ENCODE assay signal across 22 mouse cellular contexts in genomic region chr2:78173784-78174183, GRCm38 (mm10).
A peak's percentile ranks its signal among the peaks of the same experiment; 100 is the strongest.
DNase-seq lines count a peak whose midpoint lies in the region; ATAC-seq and TF ChIP-seq lines count a peak whose summit lies in the region.
"Had no signal": no experiment of that assay in that cellular context is flagged by ENCODE, and none has a peak within 500 bp of the region (broad histone marks: within the 10 kb centered on the region; RNA-seq: fewer than 3 reads in every experiment).

No protein-coding gene starts in this region.

- H3K9ac ChIP-seq in liver, embryonic 12.5 days = no peak overlapping the region
- H3K9ac ChIP-seq in liver, postnatal 0 days (replicated peaks) = no peak overlapping the region
- no peak overlapping the region for H3K9ac ChIP-seq in liver, embryonic 14.5 days (replicated peaks)
- no peak overlapping the region for H3K9ac ChIP-seq in hindbrain, embryonic 14.5 days
- H3K9ac ChIP-seq: embryonic facial prominence, embryonic 13.5 days; embryonic facial prominence, embryonic 15.5 days; forebrain, embryonic 12.5 days had no signal

- 50% methylated on average over 4 of the region's 4 CpGs for WGBS in liver, embryonic 12.5 days (ENCODE audit: insufficient replicate concordance)
- WGBS in liver, postnatal 0 days (ENCODE audit: insufficient replicate concordance) = 62% methylated on average over 4 of the region's 4 CpGs
- 47% methylated on average over 4 of the region's 4 CpGs for WGBS in liver, embryonic 14.5 days (ENCODE audit: insufficient replicate concordance)
- WGBS in hindbrain, embryonic 14.5 days = 84% methylated on average over 4 of the region's 4 CpGs

- H3K27me3 ChIP-seq in liver, embryonic 12.5 days (replicated peaks) = no peaks in the 10 kb centered on the region
- H3K27me3 ChIP-seq in liver, postnatal 0 days (ENCODE audit: insufficient read depth, low read length) = no peaks in the 10 kb centered on the region
- no peaks in the 10 kb centered on the region for H3K27me3 ChIP-seq in liver, embryonic 14.5 days (ENCODE audit: control insufficient read depth, insufficient read depth, low read length)
- no peaks in the 10 kb centered on the region for H3K27me3 ChIP-seq in hindbrain, embryonic 14.5 days (ENCODE audit: control insufficient read depth, insufficient read depth, low read length)
- H3K27me3 ChIP-seq: embryonic facial prominence, embryonic 13.5 days; embryonic facial prominence, embryonic 15.5 days; forebrain, embryonic 12.5 days had no signal

- ATAC-seq in liver, embryonic 12.5 days = peak; percentile 73
- ATAC-seq in liver, postnatal 0 days = no peak
- peak; percentile 57 for ATAC-seq in liver, embryonic 14.5 days (ENCODE audit: insufficient read depth)
- no peak for ATAC-seq in hindbrain, embryonic 14.5 days (ENCODE audit: low FRiP score)
- ATAC-seq: forebrain, embryonic 14.5 days; forebrain, embryonic 16.5 days had no signal

- no peak for TF ChIP-seq EP300 in liver, postnatal 0 days (IDR thresholded peaks at IDR 0.05; ENCODE audit: low read depth)
- no peak for TF ChIP-seq EP300 in liver, embryonic 14.5 days (IDR thresholded peaks at IDR 0.05; ENCODE audit: low read depth)

- H3K36me3 ChIP-seq in liver, embryonic 12.5 days = no peaks in the 10 kb centered on the region
- H3K36me3 ChIP-seq in liver, postnatal 0 days (replicated peaks; ENCODE audit: insufficient read depth, low read length) = no peaks in the 10 kb centered on the region
- H3K36me3 ChIP-seq in liver, embryonic 14.5 days (replicated peaks; ENCODE audit: control insufficient read depth, insufficient read depth, low read depth) = no peaks in the 10 kb centered on the region
- no peaks in the 10 kb centered on the region for H3K36me3 ChIP-seq in hindbrain, embryonic 14.5 days (replicated peaks; ENCODE audit: control insufficient read depth, insufficient read depth)
- H3K36me3 ChIP-seq: embryonic facial prominence, embryonic 13.5 days; embryonic facial prominence, embryonic 15.5 days; forebrain, embryonic 10.5 days; forebrain, embryonic 12.5 days had no signal

- TF ChIP-seq CTCF in liver, postnatal 0 days (IDR thresholded peaks at IDR 0.05; ENCODE audit: low read depth) = no peak
- no peak for TF ChIP-seq CTCF in liver, embryonic 14.5 days (IDR thresholded peaks at IDR 0.05; ENCODE audit: low read depth)

- no peaks in the 10 kb centered on the region for H3K4me1 ChIP-seq in liver, embryonic 12.5 days
- no peaks in the 10 kb centered on the region for H3K4me1 ChIP-seq in liver, postnatal 0 days (ENCODE audit: insufficient read depth)
- H3K4me1 ChIP-seq in liver, embryonic 14.5 days (replicated peaks; ENCODE audit: control insufficient read depth in 2 of 2, insufficient read depth in 2 of 2, low read length in 1 of 2) = no peaks in the 10 kb centered on the region
- no peaks in the 10 kb centered on the region for H3K4me1 ChIP-seq in hindbrain, embryonic 14.5 days (replicated peaks; ENCODE audit: control insufficient read depth, insufficient read depth, low read length)
- H3K4me1 ChIP-seq: embryonic facial prominence, embryonic 13.5 days; embryonic facial prominence, embryonic 15.5 days; forebrain, embryonic 10.5 days; forebrain, embryonic 12.5 days had no signal

- no peak for DNase-seq in liver, postnatal 0 days
- DNase-seq in liver, embryonic 14.5 days (ENCODE audit: low read depth in 3 of 3, low spot score in 3 of 3) = peak in 1 of 3 experiments; percentile 0
- DNase-seq in liver = no peak
- DNase-seq in hindbrain, embryonic 14.5 days (ENCODE audit: low spot score) = no peak
- DNase-seq: adrenal gland, adult 2 months; adrenal gland, postnatal 10 days; adrenal gland, postnatal 25 days; cerebellum, adult 11 months; cerebellum, adult 18-20 months; cerebellum, adult 8-10 months; cerebellum, adult 9-11 months; cerebellum, postnatal 14 days; cerebellum, postnatal 36 days; embryo, embryonic 11 days had no signal

- no peak overlapping the region for H3K4me3 ChIP-seq in liver, embryonic 12.5 days
- no peak overlapping the region for H3K4me3 ChIP-seq in liver, postnatal 0 days (ENCODE audit: low read depth, low read length)
- H3K4me3 ChIP-seq in liver, embryonic 14.5 days (ENCODE audit: insufficient read depth in 1 of 2, low read depth in 2 of 2, low read length in 2 of 2) = no peak overlapping the region
- H3K4me3 ChIP-seq in hindbrain, embryonic 14.5 days (replicated peaks; ENCODE audit: low read length) = no peak overlapping the region
- H3K4me3 ChIP-seq: embryonic facial prominence, embryonic 13.5 days; embryonic facial prominence, embryonic 15.5 days; erythroblast, embryonic 14.5 days; forebrain, embryonic 10.5 days; forebrain, embryonic 12.5 days had no signal

- no peaks in the 10 kb centered on the region for H3K9me3 ChIP-seq in liver, embryonic 12.5 days (replicated peaks)
- no peaks in the 10 kb centered on the region for H3K9me3 ChIP-seq in liver, postnatal 0 days (ENCODE audit: low read length)
- no peaks in the 10 kb centered on the region for H3K9me3 ChIP-seq in liver, embryonic 14.5 days (ENCODE audit: control insufficient read depth, low read length)
- H3K9me3 ChIP-seq in hindbrain, embryonic 14.5 days (ENCODE audit: control insufficient read depth, low read length) = no peaks in the 10 kb centered on the region
- H3K9me3 ChIP-seq: embryonic facial prominence, embryonic 13.5 days; embryonic facial prominence, embryonic 15.5 days; forebrain, embryonic 10.5 days; forebrain, embryonic 12.5 days had no signal

- H3K4me2 ChIP-seq in liver, embryonic 12.5 days = no peak overlapping the region
- no peak overlapping the region for H3K4me2 ChIP-seq in liver, postnatal 0 days (ENCODE audit: low read depth, low read length)
- no peak overlapping the region for H3K4me2 ChIP-seq in liver, embryonic 14.5 days (ENCODE audit: low read depth)
- no peak overlapping the region for H3K4me2 ChIP-seq in hindbrain, embryonic 14.5 days (replicated peaks)
- H3K4me2 ChIP-seq: embryonic facial prominence, embryonic 13.5 days; embryonic facial prominence, embryonic 15.5 days; forebrain, embryonic 12.5 days had no signal

- no peak overlapping the region for H3K27ac ChIP-seq in liver, embryonic 12.5 days
- H3K27ac ChIP-seq in liver, postnatal 0 days (ENCODE audit: low read depth) = no peak overlapping the region
- no peak overlapping the region for H3K27ac ChIP-seq in liver, embryonic 14.5 days
- H3K27ac ChIP-seq in hindbrain, embryonic 14.5 days = no peak overlapping the region
- H3K27ac ChIP-seq: embryonic facial prominence, embryonic 13.5 days; embryonic facial prominence, embryonic 15.5 days; forebrain, embryonic 10.5 days; forebrain, embryonic 12.5 days had no signal

Comparison
In these comparisons a context has a peak if more than half of its experiments do, and no peak if none do; other contexts are left out.
1. ATAC-seq: peak in liver, embryonic 12.5 days (single experiment) and liver, embryonic 14.5 days (single experiment); none in liver, postnatal 0 days (single experiment) and hindbrain, embryonic 14.5 days (single experiment).